Mouse (Mus musculus) spleen, postnatal 36 days (tissue): ENCODE data around the gene Fbp1.
"Not testable (repeated sequence)": the region's sequence is repeated elsewhere in the genome, so short reads cannot be mapped to it uniquely, and the experiment has no call there.

Experiments
- DNase-seq, 2 experiments: peaks; one replicate each; pipeline ENCODE4 v3.0.0; 2022; ENCODE audit warnings: low spot score in 2 of 2, mixed read lengths in 1 of 2

Gene Fbp1

GRCm38 (mm10) chr13:62887712-62888441 is at the start of gene Fbp1:
Gene Fbp1 (minus strand): TSS chr13:62888282.
- no peak for DNase-seq

- DNase-seq: no peak
Measured at GRCm38 (mm10) chr13:62932452-62932851, 44.4 kb upstream of the Fbp1 start.

GRCm38 (mm10) chr13:62929766-62930389 is 41.8 kb upstream of the Fbp1 start:
- DNase-seq: no peak

GRCm38 (mm10) chr13:62929144-62929543 is 41.1 kb upstream of the Fbp1 start:
- not testable (repeated sequence) for DNase-seq

GRCm38 (mm10) chr13:62927470-62927869 is 39.4 kb upstream of the Fbp1 start:
- no peak for DNase-seq

GRCm38 (mm10) chr13:62926479-62926878 is 38.4 kb upstream of the Fbp1 start:
- peak; percentile 4 to 12 for DNase-seq

- DNase-seq: no peak
Measured at GRCm38 (mm10) chr13:62923182-62923581, 35.1 kb upstream of the Fbp1 start.

- DNase-seq: no peak
Measured at GRCm38 (mm10) chr13:62922645-62923044, 34.6 kb upstream of the Fbp1 start.

GRCm38 (mm10) chr13:62919647-62920341 is 31.7 kb upstream of the Fbp1 start:
- DNase-seq: peak; percentile 30 to 37

GRCm38 (mm10) chr13:62917416-62918110 is 29.5 kb upstream of the Fbp1 start:
- DNase-seq: no peak

- no peak for DNase-seq
Measured at GRCm38 (mm10) chr13:62916675-62917074, 28.6 kb upstream of the Fbp1 start.

- no peak for DNase-seq
Measured at GRCm38 (mm10) chr13:62911575-62911974, 23.5 kb upstream of the Fbp1 start.

- DNase-seq: no peak
Measured at GRCm38 (mm10) chr13:62910206-62910605, 22.1 kb upstream of the Fbp1 start.

- no peak for DNase-seq
Measured at GRCm38 (mm10) chr13:62909776-62910175, 21.7 kb upstream of the Fbp1 start.

- no peak for DNase-seq
Measured at GRCm38 (mm10) chr13:62908163-62908559, 20.1 kb upstream of the Fbp1 start.

GRCm38 (mm10) chr13:62907527-62908162 is 19.6 kb upstream of the Fbp1 start:
- no peak for DNase-seq

- no peak for DNase-seq
Measured at GRCm38 (mm10) chr13:62901139-62901538, 13.1 kb upstream of the Fbp1 start.

GRCm38 (mm10) chr13:62897927-62898646 is 10.0 kb upstream of the Fbp1 start:
- DNase-seq: no peak

GRCm38 (mm10) chr13:62893044-62893842 is 5.2 kb upstream of the Fbp1 start:
- DNase-seq: no peak

- no peak for DNase-seq
Measured at GRCm38 (mm10) chr13:62889311-62889710, 1.2 kb upstream of the Fbp1 start.
